Mouse (Mus musculus) MEL (cell line): ENCODE results near the gene Trappc12.

Source experiments
- CTCF ChIP-seq, 3 experiments: IDR thresholded peaks in 2 of 3; conservative IDR thresholded peaks in 1 of 3; 2 replicates each; pipeline ENCODE4 v1.5.1; 2011 to 2012; ENCODE audit warnings: low read length in 3 of 3, low read depth in 2 of 3, mild to moderate bottlenecking in 2 of 3, improper control_type of control experiment in 1 of 3, inconsistent platforms in 1 of 3, mixed read lengths in 1 of 3, moderate library complexity in 1 of 3; ENCODE audit not compliant: control insufficient read depth in 1 of 3, insufficient read depth in 1 of 3, poor library complexity in 1 of 3, severe bottlenecking in 1 of 3
- POLR2A ChIP-seq, 2 experiments: IDR thresholded peaks; 2 replicates each; pipeline ENCODE4 v1.6.1; 2011 to 2012; ENCODE audit warnings: low read length in 2 of 2, mild to moderate bottlenecking in 2 of 2, control low read depth in 1 of 2, improper control_type of control experiment in 1 of 2, low read depth in 1 of 2, moderate library complexity in 1 of 2; ENCODE audit not compliant: control insufficient read depth in 1 of 2, insufficient read depth in 1 of 2, poor library complexity in 1 of 2
- USF2 ChIP-seq, 2 experiments: IDR thresholded peaks; 2 replicates each; pipeline ENCODE4 v1.6.1; 2011 to 2012; ENCODE audit warnings: improper control_type of control experiment in 2 of 2, low read length in 2 of 2, borderline replicate concordance in 1 of 2, inconsistent platforms in 1 of 2, low read depth in 1 of 2, mild to moderate bottlenecking in 1 of 2; ENCODE audit not compliant: insufficient read depth in 1 of 2

- no peak for TF ChIP-seq CTCF (IDR thresholded peaks at IDR 0.05 in 2 of 3, conservative IDR thresholded peaks at IDR 0.05 in 1 of 3; ENCODE audit: control insufficient read depth in 1 of 3, insufficient read depth in 1 of 3, low read depth in 2 of 3, low read length in 3 of 3, poor library complexity in 1 of 3, severe bottlenecking in 1 of 3)
- TF ChIP-seq POLR2A (IDR thresholded peaks at IDR 0.05; ENCODE audit: control insufficient read depth in 1 of 2, insufficient read depth in 1 of 2, low read depth in 1 of 2, low read length in 2 of 2, poor library complexity in 1 of 2), result no peak
- TF ChIP-seq USF2 (IDR thresholded peaks at IDR 0.05; ENCODE audit: borderline replicate concordance in 1 of 2, insufficient read depth in 1 of 2, low read depth in 1 of 2, low read length in 2 of 2), result no peak
Observed at GRCm38 (mm10) chr12:28684674-28685073, 65.6 kb downstream of the Trappc12 start.
